Mouse (Mus musculus) left cerebral cortex, postnatal 25 days (tissue): Measurements from ENCODE around the gene Rnf224. TPM values are rescaled to one million over a fixed set of nuclear protein-coding genes. Genes with fewer than 3 reads are reported as not detected.

Experiments
- DNase-seq, 2 experiments: peaks; one replicate each; pipeline ENCODE4 v3.0.0; 2022; ENCODE audit warnings: low spot score in 2 of 2, mixed read lengths in 1 of 2
- intact Hi-C: fragments of 180-260 bp; cut with DNase I; formaldehyde crosslinking; loops from one replicate; pipeline ENCODE4 v1.15.1; 2025
- total RNA-seq, 2 experiments: library from RNA; stranded (reverse); gene quantifications; 2 replicates each; pipeline ENCODE4 v1.2.3; 2021

Rnf224 gene
- total RNA-seq, result not detected

DNA sequence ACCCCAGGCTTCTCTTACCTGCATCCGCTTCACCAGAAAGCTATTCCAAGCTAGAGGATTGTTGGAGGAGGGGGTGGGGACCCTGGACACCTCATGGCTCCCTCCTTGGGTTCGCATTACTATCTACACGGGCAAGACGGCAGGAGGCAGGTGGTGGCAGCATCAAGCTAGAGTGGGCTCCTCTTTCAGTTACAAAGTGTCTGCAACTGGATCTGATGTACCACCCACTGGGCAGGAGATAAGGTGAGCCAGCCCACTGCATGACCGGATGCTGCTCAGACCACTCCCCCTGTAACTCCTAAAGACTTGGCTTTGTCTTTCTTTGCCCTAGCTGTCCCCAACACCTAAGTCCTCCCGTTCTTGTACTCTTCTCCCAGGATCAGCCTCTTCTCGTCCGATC is at the start of gene Rnf224:
Gene Rnf224, minus strand, starts transcription at position 174 of the 400 bp plus-strand sequence.
- intact Hi-C loops, result no loop called here

DNA sequence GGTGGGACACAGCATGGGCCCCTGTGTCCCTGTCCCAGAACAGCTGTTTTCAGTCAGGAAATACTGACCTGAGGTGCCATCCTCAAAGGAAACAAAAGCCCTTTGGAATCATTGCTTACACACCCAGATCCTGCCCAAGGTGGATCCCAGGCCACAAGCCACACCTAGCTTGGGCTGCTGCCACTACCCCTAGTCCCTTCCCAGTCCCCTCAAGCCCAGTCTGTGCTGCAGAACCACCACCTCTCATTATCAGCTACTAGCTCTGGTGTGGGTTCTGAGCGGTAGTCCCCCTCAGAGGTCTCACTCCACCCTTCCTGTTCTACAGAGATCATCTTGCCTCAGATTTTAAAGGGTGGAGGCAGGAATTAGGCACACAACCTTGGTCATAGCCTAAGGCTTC is 49.7 kb upstream of the Rnf224 start:
- intact Hi-C loops, result no loop called here
- no peak for DNase-seq

More for the DNA sequence above, at the start of gene Rnf224:
- no peak for DNase-seq

DNA sequence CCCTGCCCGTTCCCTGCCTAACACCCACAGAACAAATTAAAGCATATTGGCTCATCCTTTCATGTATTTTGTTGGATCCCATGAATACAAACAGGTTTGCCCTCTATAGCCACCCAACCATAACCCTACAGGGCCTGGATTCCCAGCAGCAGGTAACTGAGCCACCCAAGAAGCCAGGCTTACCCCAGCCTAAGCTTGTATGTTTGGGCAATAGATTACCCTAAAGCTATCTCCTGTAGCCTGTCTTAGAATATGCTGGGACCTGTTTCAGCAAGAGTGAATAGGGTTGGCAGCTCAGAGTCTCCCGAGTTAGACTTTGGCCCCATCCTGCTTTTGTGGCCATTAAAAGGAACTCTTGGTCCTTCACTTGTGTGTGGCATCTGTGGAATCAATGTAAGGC is 49.0 kb upstream of the Rnf224 start:
- no peak for DNase-seq
- intact Hi-C loops, result no loop called here

DNA sequence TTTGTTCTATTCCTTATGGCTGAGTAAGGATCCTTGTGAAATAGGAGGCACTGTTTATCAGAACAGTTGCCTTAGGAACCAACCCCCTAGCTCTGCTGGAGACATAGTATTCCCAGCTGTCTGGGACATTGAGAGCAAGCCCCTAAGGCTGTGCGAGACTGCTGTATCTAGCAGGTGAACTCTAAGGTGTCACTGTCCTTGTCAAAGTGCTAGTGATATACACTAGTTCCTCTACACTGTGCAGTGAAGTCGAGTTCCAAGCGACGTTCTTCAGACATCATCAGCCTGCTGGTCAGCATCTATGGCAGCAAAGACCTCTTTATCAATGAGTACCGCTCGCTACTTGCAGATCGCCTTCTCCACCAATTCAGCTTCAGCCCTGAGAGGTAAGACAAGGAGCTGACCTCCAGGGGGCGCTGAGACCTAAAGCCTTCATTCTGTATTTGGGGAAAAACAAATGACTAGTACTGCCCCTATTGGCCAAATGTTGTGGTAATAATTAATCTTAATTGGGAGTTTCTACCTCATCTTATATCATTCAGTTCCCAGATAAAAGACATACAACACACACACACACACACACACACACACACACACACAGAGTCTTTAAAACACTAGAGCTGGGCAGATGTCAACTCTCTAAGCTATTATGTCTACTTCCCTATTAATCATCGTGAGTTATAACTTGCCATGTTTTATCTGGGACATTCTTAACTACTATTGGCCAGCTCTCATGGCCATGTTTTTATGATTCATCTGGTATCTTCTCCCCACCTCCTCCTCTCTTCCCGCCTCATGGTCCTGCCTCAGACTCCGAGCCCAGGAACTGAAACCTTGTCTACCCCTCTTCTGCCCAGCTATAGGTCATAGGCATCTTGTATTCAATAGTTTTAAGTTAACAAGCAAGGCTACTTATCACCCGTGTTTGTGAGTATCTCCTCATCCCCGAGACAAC is 42.6 kb upstream of the Rnf224 start:
- DNase-seq, result peak in 1 of 2 experiments; percentile 81
- intact Hi-C loops, result no loop called here

DNA sequence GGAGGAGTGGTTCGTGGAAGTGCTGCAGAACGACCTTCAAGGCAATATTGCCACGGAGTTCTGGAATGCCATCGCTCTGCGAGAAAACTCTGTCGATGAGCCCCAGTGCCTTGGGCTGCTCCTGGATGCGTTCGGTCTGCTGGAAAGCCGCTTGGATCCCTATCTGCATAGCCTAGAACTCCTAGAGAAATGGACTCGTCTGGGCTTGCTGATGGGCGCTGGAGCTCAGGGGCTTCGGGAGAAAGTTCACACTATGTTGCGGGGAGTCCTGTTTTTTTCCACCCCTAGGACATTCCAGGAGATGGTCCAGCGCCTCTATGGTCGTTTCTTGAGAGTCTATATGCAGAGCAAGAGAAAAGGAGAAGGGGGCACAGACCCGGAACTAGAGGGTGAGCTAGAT is 36.4 kb upstream of the Rnf224 start:
- DNase-seq, result no peak
- intact Hi-C loops, result loop anchor here (5.0 kb wide), 1 partner anchor 81 kb away; no protein-coding TSS in a partner anchor

DNA sequence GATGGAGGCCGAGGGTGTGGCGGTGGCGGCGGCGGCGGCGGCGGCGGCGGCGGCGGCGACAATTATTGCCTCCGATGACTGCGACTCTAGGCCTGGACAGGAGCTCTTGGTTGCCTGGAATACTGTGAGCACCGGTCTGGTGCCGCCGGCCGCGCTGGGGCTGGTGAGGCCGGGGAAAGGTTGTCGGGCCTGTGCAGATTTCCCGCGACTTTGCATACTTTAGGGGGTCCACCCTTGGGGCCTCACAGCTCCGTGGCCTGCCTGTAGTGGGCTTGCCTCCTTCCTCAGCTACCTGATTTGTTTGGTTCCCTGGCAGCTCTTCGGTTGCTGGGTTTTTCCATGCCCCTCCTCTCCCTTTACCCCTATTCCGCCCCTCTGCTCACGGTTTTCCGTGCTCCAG is 35.9 kb upstream of the Rnf224 start:
- DNase-seq, result no peak
- intact Hi-C loops, result loop anchor here (1.0 to 5.0 kb wide), 2 partner anchors 60 to 80 kb away; partner anchors contain the start of gene Man1b1

DNA sequence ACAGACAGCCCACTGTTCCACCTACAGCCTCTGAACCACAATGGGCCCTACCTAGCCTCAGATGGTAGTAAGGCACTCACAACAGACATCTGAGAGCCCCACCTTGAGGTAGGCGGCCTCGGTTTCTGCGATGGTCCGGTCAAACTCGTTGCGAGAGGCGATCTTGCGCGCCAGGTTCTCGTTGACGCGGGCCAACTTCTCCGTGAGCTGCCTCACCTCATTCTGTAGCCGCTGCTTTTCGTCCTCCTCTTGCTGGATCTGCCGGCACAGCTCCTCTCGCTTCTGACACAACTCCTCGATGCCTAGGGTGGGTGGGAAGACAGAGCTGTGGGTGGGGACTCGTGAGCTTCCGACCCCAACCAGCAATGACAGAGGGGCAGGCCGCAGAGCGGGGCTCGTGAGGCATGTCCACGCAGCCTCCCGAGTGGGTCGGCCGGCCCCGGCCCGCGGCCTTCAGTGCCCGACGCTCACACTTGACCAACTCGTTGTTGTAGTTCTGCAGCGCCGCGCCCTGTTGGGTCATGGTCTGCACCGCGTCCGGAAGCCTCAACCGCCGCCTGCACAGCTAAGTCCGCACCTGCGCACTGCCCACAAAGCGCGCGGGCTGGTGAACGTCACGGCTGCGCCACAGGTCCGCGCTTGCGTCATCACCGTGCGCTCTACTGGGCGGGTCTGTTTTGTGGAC is 35.4 kb upstream of the Rnf224 start, which contains the start of the genes Ssna1 and Anapc2:
Gene Ssna1, minus strand, starts transcription at position 612 of the 685 bp plus-strand sequence.
Gene Anapc2, plus strand, starts transcription at position 652 of the 685 bp plus-strand sequence.
- intact Hi-C loops, result loop anchor here (1.0 to 5.0 kb wide), 3 partner anchors 9 to 80 kb away; partner anchors contain the start of gene Man1b1

DNA sequence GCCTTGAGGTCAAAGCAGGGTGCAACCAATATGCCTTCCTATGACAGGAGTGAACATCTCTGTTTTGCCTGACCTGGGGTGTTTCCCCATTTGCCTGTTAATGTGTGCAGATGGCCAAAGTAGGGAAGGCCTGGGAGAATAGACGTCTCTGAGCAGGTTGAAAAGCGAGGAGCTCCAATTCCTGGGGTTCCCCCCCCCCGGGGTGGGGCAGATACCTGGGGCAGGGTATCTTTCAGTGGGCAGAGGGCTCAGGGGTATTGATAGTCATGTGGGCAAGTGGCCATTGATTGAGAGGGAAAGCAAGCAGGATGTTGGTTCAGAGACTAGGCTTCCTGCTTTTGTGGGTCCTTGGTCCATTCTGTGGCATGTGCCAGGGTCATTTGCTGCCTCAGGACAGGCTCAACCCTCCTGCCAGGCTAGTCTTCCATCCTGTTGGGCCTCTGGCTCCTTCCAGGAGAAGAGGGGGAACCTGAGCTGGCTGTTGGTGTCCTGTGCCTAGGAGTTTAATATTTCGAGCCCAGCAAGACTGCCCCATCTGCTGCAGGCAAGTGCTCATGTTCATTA is 31.2 kb upstream of the Rnf224 start:
- intact Hi-C loops, result no loop called here
- DNase-seq, result no peak

More for the DNA sequence above, 35.4 kb upstream of the Rnf224 start, which contains the start of the genes Ssna1 and Anapc2:
- DNase-seq, result peak; percentile 98 to 99

DNA sequence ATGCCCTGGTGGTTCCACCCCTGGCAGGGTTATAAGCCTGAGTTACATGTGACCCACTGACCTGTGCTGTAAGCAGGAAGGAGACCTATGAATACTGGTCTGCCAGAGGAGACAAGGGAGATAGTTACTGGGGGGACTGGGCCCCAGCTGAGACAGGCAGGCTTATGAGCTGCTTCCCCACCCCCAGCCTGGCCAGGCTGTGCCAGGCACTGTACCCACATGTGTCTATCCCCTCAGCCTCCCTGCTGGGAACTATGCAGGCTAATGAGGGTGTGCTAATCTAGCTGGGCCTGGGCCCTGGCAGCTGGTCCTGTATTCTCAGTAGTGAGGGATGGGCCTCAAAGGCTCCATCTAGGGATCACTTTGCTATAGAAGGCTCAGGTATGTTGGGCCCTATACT is 30.7 kb upstream of the Rnf224 start:
- no peak for DNase-seq
- intact Hi-C loops, result no loop called here

DNA sequence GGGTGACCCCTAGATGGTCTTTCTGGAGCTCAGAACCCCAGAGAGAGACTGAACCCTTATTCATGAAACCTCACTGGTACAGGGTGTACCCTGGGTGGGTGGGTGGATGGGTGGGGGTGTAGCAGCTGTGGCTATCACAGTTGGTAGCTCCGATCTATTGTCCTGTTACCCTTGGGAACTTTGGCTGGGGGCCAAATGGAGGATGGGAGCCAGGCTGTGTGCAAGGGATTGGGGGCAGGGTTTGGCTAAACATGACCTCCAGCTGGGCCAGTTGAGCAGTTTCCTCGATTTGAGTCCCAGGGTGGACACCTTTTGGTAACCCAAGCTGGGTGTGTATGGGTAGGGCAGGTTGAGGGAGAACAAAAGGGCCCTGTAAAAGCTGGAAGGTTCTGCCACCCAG is 30.1 kb upstream of the Rnf224 start:
- intact Hi-C loops, result no loop called here
- DNase-seq, result peak in 1 of 2 experiments; percentile 35

DNA sequence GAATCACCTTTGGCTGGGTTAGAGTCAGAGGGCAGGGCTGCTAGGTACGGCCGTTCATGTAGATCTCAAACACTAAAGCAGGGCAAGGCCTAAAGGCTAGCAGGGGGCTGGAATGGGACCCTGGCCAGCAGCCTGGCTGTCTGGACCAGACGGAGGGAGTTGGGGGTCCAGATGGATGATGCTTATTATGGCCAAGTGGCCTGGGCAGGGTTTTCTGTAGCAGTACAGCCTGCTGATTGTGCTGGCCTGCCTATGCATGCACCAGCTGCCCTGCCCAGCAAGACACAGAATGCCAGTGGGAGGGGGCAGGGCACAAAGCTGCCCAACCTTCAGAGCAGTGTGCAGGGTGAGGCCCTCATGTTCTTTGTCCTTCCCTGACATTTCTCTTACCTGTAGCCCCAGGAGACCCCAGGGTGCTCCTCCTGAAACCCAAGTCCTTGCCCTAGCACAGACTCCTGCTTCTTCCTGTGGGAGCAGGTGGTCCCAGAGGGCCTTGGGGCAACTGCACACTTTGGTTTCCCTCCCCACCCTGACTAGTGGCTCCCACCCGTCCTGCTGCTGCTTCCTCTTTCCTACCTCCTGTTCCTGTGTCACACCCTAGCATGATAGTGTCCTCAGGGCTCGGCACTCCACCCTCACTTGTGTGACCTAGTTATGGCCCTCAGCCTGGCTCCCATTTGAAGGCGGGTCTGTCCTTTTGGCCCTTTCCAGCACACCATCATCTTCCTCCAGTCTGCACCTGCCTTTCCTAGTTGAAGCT is 29.5 kb upstream of the Rnf224 start:
- intact Hi-C loops, result no loop called here
- no peak for DNase-seq

DNA sequence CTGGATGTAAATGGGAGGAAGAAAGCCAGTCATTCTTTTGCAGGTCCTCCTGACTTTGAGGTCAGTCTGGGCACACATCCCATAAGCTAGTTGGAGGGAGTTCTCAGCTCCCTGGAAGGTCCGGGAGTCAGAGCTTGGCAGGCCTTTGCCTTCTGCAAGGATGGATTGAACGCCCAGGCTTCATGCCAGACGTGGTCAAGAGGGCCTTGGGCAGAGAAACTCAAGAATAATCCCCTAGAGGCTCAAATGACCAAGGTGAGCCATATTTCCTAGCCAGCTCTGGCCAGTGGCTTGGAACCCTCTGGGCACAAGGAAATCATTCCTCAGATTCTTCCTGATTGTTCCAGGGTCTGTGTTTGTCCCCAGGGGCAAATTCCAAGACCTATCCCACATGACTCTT is 28.3 kb upstream of the Rnf224 start:
- intact Hi-C loops, result no loop called here
- no peak for DNase-seq

DNA sequence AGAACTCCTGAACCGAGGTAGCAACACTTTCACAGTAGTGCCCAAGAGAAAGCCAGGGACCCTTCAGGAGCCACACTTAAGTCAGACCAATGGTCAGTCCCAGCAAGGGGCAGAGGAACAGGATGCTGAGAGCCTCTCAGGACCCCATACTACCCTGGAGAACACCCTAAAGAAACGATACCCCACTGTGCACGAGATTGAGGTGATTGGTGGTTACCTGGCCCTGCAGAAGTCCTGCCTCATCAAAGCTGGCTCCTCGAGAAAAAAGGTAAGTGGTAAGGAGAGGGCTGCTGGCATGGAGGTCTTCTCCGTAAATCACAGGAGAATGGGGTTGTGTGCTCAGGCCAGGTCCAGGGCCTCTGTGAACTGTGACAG is 27.7 kb upstream of the Rnf224 start:
- intact Hi-C loops, result no loop called here
- no peak for DNase-seq

DNA sequence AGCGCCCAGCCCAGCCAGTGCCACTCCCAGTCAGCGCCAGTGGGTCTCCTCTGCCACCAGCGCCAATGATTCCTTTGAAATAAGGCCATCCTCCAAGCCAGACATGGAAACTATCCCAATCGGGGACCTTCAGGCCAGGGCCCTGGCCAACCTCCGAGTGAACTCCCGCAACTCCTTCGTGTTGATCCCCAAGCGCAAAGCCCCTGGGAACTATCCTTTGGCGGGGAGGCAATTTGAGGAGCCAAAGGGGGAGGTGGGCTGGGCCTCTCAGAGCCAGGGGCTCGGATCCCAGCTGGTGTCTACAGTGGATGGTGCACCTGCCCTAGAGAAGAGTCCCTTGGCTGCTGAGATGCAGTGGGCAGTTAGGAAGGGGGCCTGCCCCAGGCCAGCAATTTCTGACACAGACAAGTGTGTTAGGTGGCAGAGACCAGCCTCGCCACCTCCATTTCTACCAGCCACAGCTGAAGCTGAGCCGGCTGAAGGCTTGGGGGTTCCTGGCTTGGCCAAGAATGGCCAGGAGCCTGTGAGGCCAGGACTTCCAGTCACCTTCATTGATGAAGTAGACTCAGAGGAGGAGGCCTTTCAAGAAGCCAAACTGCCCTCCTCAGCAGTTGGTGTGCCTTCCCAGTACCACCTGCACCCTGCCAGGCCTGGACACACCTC is 27.2 kb upstream of the Rnf224 start:
- no peak for DNase-seq
- intact Hi-C loops, result loop anchor here (1.0 kb wide), 1 partner anchor 8 kb away; no protein-coding TSS in a partner anchor

DNA sequence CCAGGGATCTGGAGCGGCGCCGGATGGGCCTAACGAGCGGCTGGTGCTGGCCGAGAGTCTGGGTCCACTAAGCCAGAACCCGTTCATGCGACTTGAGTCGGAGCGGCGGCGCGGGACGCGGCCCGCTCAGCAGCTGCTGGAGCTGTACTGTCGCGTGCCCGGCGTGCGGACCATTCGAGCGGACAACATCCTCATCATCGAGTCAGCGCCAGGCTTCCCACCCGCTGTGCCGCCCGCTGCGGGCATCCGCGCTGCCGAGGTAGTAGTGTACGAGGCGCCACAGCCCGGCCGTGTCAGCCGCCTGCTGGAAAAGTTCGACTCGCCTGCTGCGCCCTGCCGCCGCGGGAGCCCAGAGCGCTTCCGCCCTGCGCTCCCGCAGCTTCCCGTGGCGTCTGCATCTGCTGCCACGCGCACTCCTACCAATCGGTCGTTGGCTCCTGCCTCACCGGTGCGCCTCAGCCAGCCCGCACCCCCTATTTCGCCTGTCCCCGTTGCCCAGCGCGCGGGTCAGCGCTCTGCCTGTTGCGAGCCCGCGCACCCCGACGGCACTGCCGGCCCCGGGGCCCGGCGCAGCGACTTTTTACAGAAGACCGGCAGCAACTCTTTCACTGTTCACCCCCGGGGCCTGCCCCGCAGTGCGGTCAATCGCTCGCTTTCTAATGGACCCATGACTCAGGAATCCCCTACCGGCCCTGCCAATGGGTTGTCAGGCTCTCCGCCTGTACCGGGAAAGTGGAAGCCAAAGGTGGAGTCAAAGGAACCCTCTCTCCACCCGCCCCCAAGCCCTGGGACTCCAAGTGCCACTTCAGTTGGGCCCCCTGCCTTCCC is 26.4 kb upstream of the Rnf224 start:
- no peak for DNase-seq
- intact Hi-C loops, result loop anchor here (1.0 kb wide), 1 partner anchor 8 kb away; no protein-coding TSS in a partner anchor

DNA sequence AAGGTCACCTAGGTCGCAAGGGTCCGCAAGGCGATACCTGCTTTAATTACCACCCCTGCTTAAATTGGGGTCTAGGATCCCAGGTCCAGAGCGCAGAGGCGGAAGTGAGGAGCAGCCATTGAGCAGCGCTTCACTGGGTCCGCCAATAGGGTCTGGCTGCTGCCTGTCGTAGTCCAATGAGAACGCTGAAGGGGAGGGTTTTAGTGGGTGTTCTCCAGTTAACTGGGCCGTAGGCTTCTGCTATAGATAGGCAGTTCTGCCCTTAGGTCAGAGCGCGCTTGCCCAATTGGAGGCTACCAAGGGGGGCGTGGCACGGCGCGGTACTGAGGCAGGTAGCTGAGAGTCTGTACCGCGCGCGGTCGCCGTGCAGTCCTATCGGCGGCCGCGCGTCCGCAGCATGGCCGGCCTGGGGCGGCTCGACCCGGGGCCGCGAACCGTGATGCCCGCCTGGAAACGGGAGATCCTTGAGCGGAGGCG is 25.7 kb upstream of the Rnf224 start, which contains the start of gene Tprn:
Gene Tprn, plus strand, starts transcription at position 328 of the 477 bp plus-strand sequence.
- DNase-seq, result peak; percentile 93 to 99
- intact Hi-C loops, result no loop called here

DNA sequence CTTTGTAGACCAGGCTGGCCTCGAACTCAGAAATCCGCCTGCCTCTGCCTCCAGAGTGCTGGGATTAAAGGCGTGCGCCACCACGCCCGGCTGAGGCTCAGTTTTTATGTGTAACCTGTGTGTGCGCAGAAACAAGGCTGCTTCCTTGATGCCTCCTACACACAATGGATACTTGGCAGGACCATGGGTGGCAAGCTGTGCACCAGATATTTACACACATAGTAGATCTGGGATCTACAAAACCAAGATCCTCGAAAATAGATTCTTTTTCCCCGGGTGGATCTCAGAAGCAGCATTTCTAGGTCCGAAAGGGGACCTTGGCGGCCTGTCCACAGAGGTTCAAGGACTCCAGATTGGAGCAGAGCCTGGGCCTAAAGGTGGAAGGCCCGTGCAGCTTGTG is 25.3 kb upstream of the Rnf224 start:
- intact Hi-C loops, result no loop called here
- peak; percentile 30 to 61 for DNase-seq

DNA sequence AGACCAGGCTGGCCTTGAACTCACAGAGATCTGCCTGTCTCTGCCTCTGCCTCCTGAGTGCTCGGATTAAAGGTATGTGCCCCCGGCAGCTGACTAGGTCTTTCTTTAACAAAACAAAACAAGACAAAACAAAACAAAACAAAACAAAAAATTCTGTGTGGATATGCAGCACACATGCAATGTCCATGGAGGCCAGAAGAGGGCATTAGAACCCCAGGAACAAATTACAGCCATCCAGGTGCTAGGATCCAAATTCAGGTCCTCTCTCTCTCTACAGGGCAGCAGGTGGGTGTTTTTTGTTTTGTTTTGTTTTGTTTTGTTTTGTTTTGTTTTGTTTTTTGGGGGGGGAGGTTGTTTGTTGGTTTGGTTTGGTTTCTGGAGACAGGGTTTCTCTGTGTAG is 22.3 kb upstream of the Rnf224 start:
- no peak for DNase-seq

More for the DNA sequence above, 22.3 kb upstream of the Rnf224 start:
- intact Hi-C loops, result loop anchor here (5.0 kb wide), 1 partner anchor 67 kb away; no protein-coding TSS in a partner anchor
